In the genomic region with DNA sequence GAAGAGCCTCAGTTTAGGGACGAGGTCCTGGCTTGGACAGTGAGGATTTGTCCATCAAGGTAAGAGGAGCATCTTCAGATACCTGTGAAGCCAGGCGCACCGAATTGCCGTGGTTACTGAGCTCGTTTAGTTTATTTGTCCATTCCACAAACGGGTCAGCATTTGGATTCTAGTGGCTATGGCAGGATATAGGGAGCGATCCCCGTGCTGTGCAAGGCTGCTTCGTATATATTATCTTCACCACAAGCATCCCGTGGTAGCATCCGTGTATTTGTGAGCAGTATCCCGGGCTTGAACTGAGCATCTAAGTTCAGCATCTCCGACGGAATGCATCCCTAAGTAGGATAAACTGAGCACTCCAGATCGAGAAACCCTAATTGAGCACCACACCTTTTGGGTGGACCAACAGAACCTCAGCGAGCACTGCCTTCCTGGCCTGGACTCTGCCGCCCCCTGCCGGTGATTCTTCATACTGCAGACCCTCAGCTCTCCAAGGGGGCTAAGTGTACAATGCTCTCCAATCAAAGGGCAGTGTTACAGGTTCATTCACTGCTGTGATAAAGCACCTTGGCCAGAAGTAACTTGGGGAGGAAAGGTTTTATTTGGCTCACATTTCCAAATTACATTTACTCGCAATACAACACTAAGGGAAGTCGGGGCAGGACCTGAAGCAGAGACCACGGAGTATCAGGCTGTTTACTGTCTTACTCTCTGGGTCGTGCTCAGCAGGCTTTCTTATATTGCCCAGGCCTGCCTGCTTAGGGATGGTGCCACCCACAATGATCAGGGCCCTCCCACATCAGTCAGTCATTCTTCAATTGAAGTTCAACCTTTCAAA, we compare ENCODE assay signal across 8 mouse cellular contexts.
DNase-seq lines count a peak whose midpoint lies in the region; ATAC-seq and TF ChIP-seq lines count a peak whose summit lies in the region.

No protein-coding gene starts in this region.

- peak; percentile 98; the same call in 1 of the 2 replicates for TF ChIP-seq CTCF in heart, adult 2 months (IDR thresholded peaks at IDR 0.05)

- intact Hi-C loops in heart, adult 2 months (cut with DNase I): loop anchor here (1.0 to 5.0 kb wide), 2 partner anchors 67 to 114 kb away; no protein-coding TSS in a partner anchor

- no peaks in the 10 kb centered on the region for H3K36me3 ChIP-seq in embryonic facial prominence, embryonic 10.5 days (replicated peaks)
- H3K36me3 ChIP-seq in heart, adult 2 months (ENCODE audit: control insufficient read depth, insufficient read depth, low read length): no peaks in the 10 kb centered on the region
- H3K36me3 ChIP-seq in limb, embryonic 11.5 days (ENCODE audit: control insufficient read depth, insufficient read depth, low read length): no peaks in the 10 kb centered on the region

- TF ChIP-seq EP300 in heart, adult 2 months (IDR thresholded peaks at IDR 0.05; ENCODE audit: insufficient read depth, low read depth, low read length): 0 out of 2 replicates have a peak, but pooled peaks have one; percentile 31

- H3K9me3 ChIP-seq in embryonic facial prominence, embryonic 10.5 days: no peaks in the 10 kb centered on the region
- H3K9me3 ChIP-seq in limb, embryonic 11.5 days (ENCODE audit: control insufficient read depth, low read length): no peaks in the 10 kb centered on the region

- peak; percentile 80 to 81 for DNase-seq in B cell, adult 2 months
- DNase-seq in adrenal gland, postnatal 25 days: peak; percentile 80
- peak; percentile 84 for DNase-seq in embryonic facial prominence, embryonic 10.5 days (ENCODE audit: low spot score)
- DNase-seq in heart, adult 2 months: peak; percentile 42 to 84
- peak; percentile 44 to 79 for DNase-seq in kidney, adult 8-10 months
- peak; percentile 87 for DNase-seq in limb, embryonic 11.5 days (ENCODE audit: low spot score)
- DNase-seq in natural killer cell, adult 2 months (ENCODE audit: low spot score in 2 of 2): peak; percentile 54 to 70
- peak; percentile 26 to 29 for DNase-seq in spleen, postnatal 36 days (ENCODE audit: low spot score in 2 of 2)

- ATAC-seq in limb, embryonic 11.5 days (ENCODE audit: insufficient number of reproducible peaks, low FRiP score, low TSS enrichment, low read depth): no peak

- H3K4me1 ChIP-seq in embryonic facial prominence, embryonic 10.5 days: peaks cover 14% of the 10 kb centered on the region
- H3K4me1 ChIP-seq in heart, adult 2 months (ENCODE audit: control insufficient read depth, insufficient read depth, low read length): no peaks in the 10 kb centered on the region
- H3K4me1 ChIP-seq in limb, embryonic 11.5 days (ENCODE audit: control insufficient read depth, insufficient read depth, low read length): no peaks in the 10 kb centered on the region

- H3K27me3 ChIP-seq in embryonic facial prominence, embryonic 10.5 days (replicated peaks; ENCODE audit: low read depth, poor library complexity, severe bottlenecking): no peaks in the 10 kb centered on the region
- H3K27me3 ChIP-seq in heart, adult 2 months (ENCODE audit: control insufficient read depth, insufficient read depth, low read length): no peaks in the 10 kb centered on the region
- no peaks in the 10 kb centered on the region for H3K27me3 ChIP-seq in limb, embryonic 11.5 days (ENCODE audit: control insufficient read depth, insufficient read depth, low read length)

- no peak overlapping the region for H3K4me3 ChIP-seq in embryonic facial prominence, embryonic 10.5 days
- H3K4me3 ChIP-seq in heart, adult 2 months: no peak overlapping the region
- H3K4me3 ChIP-seq in limb, embryonic 11.5 days (ENCODE audit: low read depth, low read length): no peak overlapping the region

- 55% methylated on average over 22 of the region's 22 CpGs for WGBS in embryonic facial prominence, embryonic 10.5 days
- 48% methylated on average over 22 of the region's 22 CpGs for WGBS in heart, adult 2 months
- WGBS in limb, embryonic 11.5 days: 51% methylated on average over 22 of the region's 22 CpGs

- H3K79me2 ChIP-seq in heart, adult 2 months (replicated peaks; ENCODE audit: control insufficient read depth, insufficient read depth, low read length): no peaks in the 10 kb centered on the region

- no peak overlapping the region for H3K27ac ChIP-seq in embryonic facial prominence, embryonic 10.5 days (replicated peaks)
- H3K27ac ChIP-seq in heart, adult 2 months: no peak overlapping the region
- no peak overlapping the region for H3K27ac ChIP-seq in limb, embryonic 11.5 days (replicated peaks; ENCODE audit: low read depth, low read length)

- TF ChIP-seq POLR2A in heart, adult 2 months (IDR thresholded peaks at IDR 0.05; ENCODE audit: insufficient read depth, low read depth, low read length): no peak

- H3K9ac ChIP-seq in heart, adult 2 months (ENCODE audit: low read depth, low read length): no peak overlapping the region
- H3K9ac ChIP-seq in limb, embryonic 11.5 days (ENCODE audit: low read length): no peak overlapping the region

- no peak overlapping the region for H3K4me2 ChIP-seq in limb, embryonic 11.5 days (ENCODE audit: low read depth, severe bottlenecking)

Comparison
In these comparisons a context has a peak if more than half of its experiments do, and no peak if none do; other contexts are left out.
1. DNase-seq: peak in every context shown above with its lines; median percentile 87 in limb, embryonic 11.5 days; 84 in embryonic facial prominence, embryonic 10.5 days; 80 in B cell, adult 2 months; 80 in adrenal gland, postnatal 25 days; 63 in heart, adult 2 months; 62 in natural killer cell, adult 2 months; 62 in kidney, adult 8-10 months; 28 in spleen, postnatal 36 days.